Comparison of ENCODE assay signal across 33 mouse cellular contexts in the genomic region with DNA sequence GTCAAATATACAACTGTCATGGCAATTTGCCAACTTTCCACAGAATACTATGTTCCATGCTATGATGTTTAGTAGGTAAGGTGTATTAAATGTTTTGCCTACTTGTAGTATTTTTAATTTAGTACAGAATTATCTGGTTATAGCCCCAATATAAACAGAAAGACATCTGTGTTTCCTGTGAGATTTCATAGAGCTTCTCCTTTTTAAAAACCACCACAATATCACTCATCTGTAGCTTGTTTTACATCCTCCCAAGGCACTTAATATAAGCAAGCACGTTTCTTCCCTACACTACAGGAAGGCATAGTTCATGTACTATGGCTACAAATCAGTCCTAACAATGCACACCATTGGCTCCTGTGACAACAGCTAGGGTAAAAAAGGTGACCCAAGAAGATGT.
DNase-seq lines count a peak whose midpoint lies in the region; ATAC-seq and TF ChIP-seq lines count a peak whose summit lies in the region.
"Had no signal": no experiment of that assay in that cellular context is flagged by ENCODE, and none has a peak within 500 bp of the region (broad histone marks: within the 10 kb centered on the region; RNA-seq: fewer than 3 reads in every experiment).

No protein-coding gene starts in this region.

- H3K9ac ChIP-seq in lung, embryonic 14.5 days = no peak overlapping the region
- no peak overlapping the region for H3K9ac ChIP-seq in midbrain, embryonic 11.5 days (ENCODE audit: low read length)
- H3K9ac ChIP-seq: embryonic facial prominence, embryonic 13.5 days; forebrain, embryonic 15.5 days; heart, embryonic 12.5 days; hindbrain, embryonic 15.5 days; liver, embryonic 12.5 days; liver, postnatal 0 days; midbrain, embryonic 12.5 days; neural tube, embryonic 13.5 days; stomach, embryonic 15.5 days had no signal

- no peak overlapping the region for H3K4me2 ChIP-seq in lung, embryonic 14.5 days
- H3K4me2 ChIP-seq in midbrain, embryonic 11.5 days = no peak overlapping the region
- H3K4me2 ChIP-seq: embryonic facial prominence, embryonic 13.5 days; forebrain, embryonic 15.5 days; heart, embryonic 12.5 days; hindbrain, embryonic 15.5 days; liver, embryonic 12.5 days; midbrain, embryonic 12.5 days; neural tube, embryonic 13.5 days; stomach, embryonic 15.5 days had no signal

- no peaks in the 10 kb centered on the region for H3K9me3 ChIP-seq in lung, embryonic 14.5 days (ENCODE audit: low read depth, low read length)
- H3K9me3 ChIP-seq in midbrain, embryonic 11.5 days (ENCODE audit: control insufficient read depth, low read length) = no peaks in the 10 kb centered on the region
- H3K9me3 ChIP-seq: embryonic facial prominence, embryonic 13.5 days; forebrain, embryonic 10.5 days; forebrain, embryonic 15.5 days; heart, embryonic 12.5 days; hindbrain, embryonic 10.5 days; hindbrain, embryonic 15.5 days; liver, embryonic 12.5 days; midbrain, embryonic 12.5 days; neural tube, embryonic 13.5 days; stomach, embryonic 15.5 days had no signal

- H3K4me3 ChIP-seq in lung, embryonic 14.5 days (ENCODE audit: low read depth, low read length) = no peak overlapping the region
- H3K4me3 ChIP-seq in midbrain, embryonic 11.5 days (ENCODE audit: low read depth, low read length) = no peak overlapping the region
- H3K4me3 ChIP-seq: embryonic facial prominence, embryonic 13.5 days; forebrain, embryonic 10.5 days; forebrain, embryonic 15.5 days; gastrocnemius, adult 2 months; heart, adult 2 months; heart, embryonic 12.5 days; hindbrain, embryonic 10.5 days; hindbrain, embryonic 15.5 days; liver, embryonic 12.5 days; midbrain, embryonic 12.5 days; neural tube, embryonic 13.5 days; stomach, embryonic 15.5 days had no signal

- no peak for TF ChIP-seq CTCF in lung, embryonic 14.5 days (IDR thresholded peaks at IDR 0.05; ENCODE audit: low read depth)

- no peaks in the 10 kb centered on the region for H3K36me3 ChIP-seq in lung, embryonic 14.5 days (ENCODE audit: insufficient read depth)
- H3K36me3 ChIP-seq in midbrain, embryonic 11.5 days (ENCODE audit: control insufficient read depth, insufficient read depth, low read length) = no peaks in the 10 kb centered on the region
- H3K36me3 ChIP-seq: embryonic facial prominence, embryonic 13.5 days; forebrain, embryonic 10.5 days; forebrain, embryonic 15.5 days; heart, embryonic 12.5 days; hindbrain, embryonic 10.5 days; hindbrain, embryonic 15.5 days; liver, embryonic 12.5 days; midbrain, embryonic 12.5 days; neural tube, embryonic 13.5 days; stomach, embryonic 15.5 days had no signal

- DNase-seq in lung, embryonic 14.5 days = peak; percentile 19
- DNase-seq in lung, postnatal 25 days (ENCODE audit: low spot score) = no peak
- DNase-seq in MEL-GATA-1-ER (ENCODE audit: extremely low read depth, low read depth) = peak; percentile 75
- DNase-seq in gastrocnemius, adult 18-20 months (ENCODE audit: low spot score) = no peak
- DNase-seq in midbrain, embryonic 11.5 days (ENCODE audit: low spot score, missing footprints) = no peak
- no peak for DNase-seq in right cerebral cortex, postnatal 14 days
- DNase-seq: adrenal gland, adult 2 months; cerebellum, adult 9-10 months; cerebellum, postnatal 36 days; gastrocnemius, adult 2 months; gastrocnemius, postnatal 36 days; heart, adult 2 months; kidney, adult 8-10 months; kidney, postnatal 4 days; liver, postnatal 0 days; right cerebral cortex, postnatal 25 days; thymus, postnatal 14 days had no signal

- no peak overlapping the region for H3K27ac ChIP-seq in lung, embryonic 14.5 days (ENCODE audit: low read depth)
- no peak overlapping the region for H3K27ac ChIP-seq in midbrain, embryonic 11.5 days (ENCODE audit: low read depth, low read length)
- H3K27ac ChIP-seq: embryonic facial prominence, embryonic 13.5 days; forebrain, embryonic 10.5 days; forebrain, embryonic 15.5 days; gastrocnemius, adult 2 months; heart, adult 2 months; hindbrain, embryonic 10.5 days; hindbrain, embryonic 15.5 days; kidney, postnatal 0 days; liver, embryonic 12.5 days; macrophage; midbrain, embryonic 12.5 days; neural tube, embryonic 13.5 days; stomach, embryonic 15.5 days had no signal

- WGBS in lung, embryonic 14.5 days = 31% methylated on average over 1 of the region's 1 CpGs
- 65% methylated on average over 1 of the region's 1 CpGs for WGBS in midbrain, embryonic 11.5 days

- H3K27me3 ChIP-seq in lung, embryonic 14.5 days (ENCODE audit: insufficient read depth, low read length) = no peaks in the 10 kb centered on the region
- H3K27me3 ChIP-seq in midbrain, embryonic 11.5 days (ENCODE audit: control insufficient read depth, insufficient read depth, low read length) = no peaks in the 10 kb centered on the region
- H3K27me3 ChIP-seq: embryonic facial prominence, embryonic 13.5 days; forebrain, embryonic 15.5 days; heart, embryonic 12.5 days; hindbrain, embryonic 15.5 days; liver, embryonic 12.5 days; midbrain, embryonic 12.5 days; neural tube, embryonic 13.5 days; stomach, embryonic 15.5 days had no signal

- 0 out of 2 replicates have a peak, but pooled peaks cover 4% of the 10 kb centered on the region for H3K4me1 ChIP-seq in lung, embryonic 14.5 days (ENCODE audit: insufficient read depth)
- no peaks in the 10 kb centered on the region for H3K4me1 ChIP-seq in midbrain, embryonic 11.5 days (ENCODE audit: control insufficient read depth, insufficient read depth, low read length)
- H3K4me1 ChIP-seq: embryonic facial prominence, embryonic 13.5 days; forebrain, embryonic 10.5 days; forebrain, embryonic 15.5 days; heart, embryonic 12.5 days; hindbrain, embryonic 10.5 days; hindbrain, embryonic 15.5 days; liver, embryonic 12.5 days; midbrain, embryonic 12.5 days; neural tube, embryonic 13.5 days; stomach, embryonic 15.5 days had no signal

- no peak for ATAC-seq in lung, embryonic 14.5 days (ENCODE audit: insufficient read depth)
- peak; percentile 48 for ATAC-seq in megakaryocyte, adult 5-6 weeks (ENCODE audit: poor library complexity, severe bottlenecking)
- no peak for ATAC-seq in midbrain, embryonic 11.5 days (ENCODE audit: low FRiP score)
- ATAC-seq: activated CD4-positive, CD25-positive, alpha-beta regulatory T cell, adult 4 months; CD4-positive, CD25-positive, alpha-beta regulatory T cell, adult 4 months; forebrain, embryonic 15.5 days; liver, embryonic 12.5 days; liver, postnatal 0 days; lung, postnatal 0 days had no signal

Comparison
In these comparisons a context has a peak if more than half of its experiments do, and no peak if none do; other contexts are left out.
1. DNase-seq: peak in lung, embryonic 14.5 days (single experiment) and MEL-GATA-1-ER (single experiment); none in lung, postnatal 25 days (single experiment), gastrocnemius, adult 18-20 months (single experiment), midbrain, embryonic 11.5 days (single experiment) and right cerebral cortex, postnatal 14 days (single experiment).